Mouse (Mus musculus) liver, embryonic 15.5 days (tissue): ENCODE measurements around the gene Ghdc. TPM values are rescaled to one million over a fixed set of nuclear protein-coding genes. Genes with fewer than 3 reads are reported as not detected.

Experiments used
- ATAC-seq: fragments of 200-750 bp; cut with Nextera tagmentation; 2 replicates; pipeline ENCODE4 v1.8.0; 2017; ENCODE audit warnings: moderate number of reproducible peaks, mild to moderate bottlenecking, moderate library complexity; ENCODE audit not compliant: insufficient read depth
- H3K27ac ChIP-seq: fragments of 300-500 bp; sonication (generic); replicated peaks from 2 replicates; pipeline ENCODE4 v1.5.1; 2015; ENCODE audit warnings: mild to moderate bottlenecking, inconsistent platforms
- H3K27me3 ChIP-seq: fragments of 300-500 bp; sonication (generic); 2 replicates; pipeline ENCODE4 v1.6.1; 2015; ENCODE audit warnings: mild to moderate bottlenecking, inconsistent platforms
- H3K36me3 ChIP-seq: fragments of 300-500 bp; sonication (generic); replicated peaks from 2 replicates; pipeline ENCODE4 v1.6.1; 2015; ENCODE audit warnings: moderate library complexity, mild to moderate bottlenecking, inconsistent platforms
- H3K4me1 ChIP-seq: fragments of 300-500 bp; sonication (generic); replicated peaks from 2 replicates; pipeline ENCODE4 v1.6.1; 2015; ENCODE audit warnings: inconsistent platforms
- H3K4me2 ChIP-seq: fragments of 300-500 bp; sonication (generic); 2 replicates; pipeline ENCODE4 v1.6.1; 2015; ENCODE audit warnings: moderate library complexity, mild to moderate bottlenecking, inconsistent platforms
- H3K4me3 ChIP-seq: fragments of 300-500 bp; sonication (generic); replicated peaks from 2 replicates; pipeline ENCODE4 v1.5.1; 2015; ENCODE audit warnings: mild to moderate bottlenecking, inconsistent platforms
- H3K9ac ChIP-seq: fragments of 300-500 bp; sonication (generic); 2 replicates; pipeline ENCODE4 v1.6.1; 2015; ENCODE audit warnings: moderate library complexity, mild to moderate bottlenecking, inconsistent platforms
- H3K9me3 ChIP-seq: fragments of 300-500 bp; sonication (generic); replicated peaks from 2 replicates; pipeline ENCODE4 v1.6.1; 2016; ENCODE audit warnings: inconsistent platforms
- WGBS: fragments of 180-500 bp; shearing (Covaris S2); methylation state at CpG from one replicate; pipeline ENCODE4 v1.1.7; 2015; ENCODE audit warnings: mixed read lengths; ENCODE audit not compliant: insufficient replicate concordance; 5-methylcytosine and 5-hydroxymethylcytosine counted together
- polyA plus RNA-seq: library from polyadenylated mRNA; unstranded; fragments of >200 nt; fragmentation: Nextera tagmentation; extraction: Ambion mirVana; gene quantifications from 2 replicates; pipeline ENCODE4 v1.2.1, GENCODE M21; 2015

Ghdc gene
- polyA plus RNA-seq, 1 experiment from 2014 or later = 1.5 TPM

DNA sequence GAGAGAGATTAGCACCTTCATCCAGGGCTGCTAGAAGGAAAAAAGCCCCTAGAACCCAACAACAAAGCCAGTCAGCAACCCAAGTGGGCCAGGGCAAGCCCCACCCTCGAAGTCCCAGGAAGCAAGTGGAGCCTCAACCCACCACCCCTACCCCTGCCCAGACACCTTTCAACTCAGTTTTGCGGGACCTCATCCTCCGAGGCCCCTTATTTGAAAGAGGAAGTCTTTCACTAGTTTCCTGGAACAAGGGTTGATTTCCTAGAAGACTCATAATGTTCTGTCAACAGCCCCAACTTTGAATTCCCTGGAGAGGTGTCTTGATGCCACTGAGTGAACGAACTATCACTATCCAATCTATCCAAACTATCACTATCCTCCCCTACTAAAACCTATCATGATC lies 40.8 kb downstream of the Ghdc start:
- H3K27me3 ChIP-seq = no peaks in the 10 kb centered on the region
- H3K27ac ChIP-seq = no peak overlapping the region
- H3K4me3 ChIP-seq = no peak overlapping the region
- peaks cover 67% of the 10 kb centered on the region for H3K36me3 ChIP-seq
- ATAC-seq = no peak
- H3K4me2 ChIP-seq = no peak overlapping the region
- no peaks in the 10 kb centered on the region for H3K9me3 ChIP-seq
- no peak overlapping the region for H3K9ac ChIP-seq
- H3K4me1 ChIP-seq = peaks cover 74% of the 10 kb centered on the region
- WGBS = 32% methylated on average over 4 of the region's 4 CpGs

DNA sequence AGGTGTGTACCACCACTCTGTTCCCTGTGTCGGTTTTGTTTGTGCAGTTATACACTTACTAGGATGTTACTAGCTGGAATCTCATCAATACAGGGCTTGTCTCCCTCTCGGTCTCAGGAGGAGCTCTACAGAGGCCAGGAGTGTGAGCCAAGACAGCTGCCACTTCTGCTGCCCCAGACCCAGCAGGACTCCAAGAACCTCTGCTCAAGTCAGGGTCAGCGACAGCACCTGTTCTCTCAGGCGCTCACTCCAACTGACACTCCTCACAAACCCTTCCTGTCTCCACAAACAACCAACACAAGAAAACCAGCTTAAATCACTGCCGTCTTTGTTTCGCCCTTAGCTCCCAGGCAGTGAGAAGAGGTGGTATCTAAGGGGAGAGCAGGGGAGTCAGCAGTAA lies 42.2 kb downstream of the Ghdc start:
- Histone ChIP-seq H3K27me3 (no peaks in the 10 kb centered on the region), H3K4me2 (no peak overlapping the region), H3K36me3 (peaks cover 64% of the 10 kb centered on the region), H3K9ac (no peak overlapping the region), H3K4me1 (peaks cover 73% of the 10 kb centered on the region), H3K27ac (no peak overlapping the region), H3K9me3 (no peaks in the 10 kb centered on the region), H3K4me3 (no peak overlapping the region)
- WGBS = 79% methylated on average over 6 of the region's 6 CpGs
- ATAC-seq = no peak

- peaks cover 73% of the 10 kb centered on the region for H3K4me1 ChIP-seq
- WGBS = 86% methylated on average over 3 of the region's 3 CpGs
- H3K27ac ChIP-seq = no peak overlapping the region
Observed at GRCm38 (mm10) chr11:100727201-100727600, 43.6 kb downstream of the Ghdc start.

GRCm38 (mm10) chr11:100724919-100725512 lies 45.7 kb downstream of the Ghdc start:
- Histone ChIP-seq H3K4me1 (peaks cover 73% of the 10 kb centered on the region), H3K4me3 (no peak overlapping the region), H3K9ac (0 out of 2 replicates have a peak overlapping the region, but pooled peaks have one; percentile 19)

More at GRCm38 (mm10) chr11:100727201-100727600, 43.6 kb downstream of the Ghdc start:
- no peak overlapping the region for H3K4me3 ChIP-seq
- H3K4me2 ChIP-seq = no peak overlapping the region
- no peaks in the 10 kb centered on the region for H3K27me3 ChIP-seq
- H3K9ac ChIP-seq = no peak overlapping the region
- peaks cover 51% of the 10 kb centered on the region for H3K36me3 ChIP-seq
- no peaks in the 10 kb centered on the region for H3K9me3 ChIP-seq
- no peak for ATAC-seq

GRCm38 (mm10) chr11:100722493-100723028 lies 48.2 kb downstream of the Ghdc start:
- Histone ChIP-seq H3K9me3 (no peaks in the 10 kb centered on the region), H3K27me3 (no peaks in the 10 kb centered on the region), H3K36me3 (peaks cover 45% of the 10 kb centered on the region), H3K4me3 (no peak overlapping the region), H3K4me1 (peaks cover 62% of the 10 kb centered on the region), H3K9ac (peak overlapping the region; percentile 45; the same call in 1 of the 2 replicates), H3K27ac (peak overlapping the region; percentile 75), H3K4me2 (peak overlapping the region; percentile 40)
- 23% methylated on average over 2 of the region's 2 CpGs for WGBS
- ATAC-seq = no peak

More at GRCm38 (mm10) chr11:100724919-100725512, 45.7 kb downstream of the Ghdc start:
- H3K4me2 ChIP-seq = peak overlapping the region; percentile 25; the same call in 1 of the 2 replicates
- H3K36me3 ChIP-seq = peaks cover 43% of the 10 kb centered on the region
- no peaks in the 10 kb centered on the region for H3K9me3 ChIP-seq
- H3K27ac ChIP-seq = peak overlapping the region; percentile 53
- WGBS = 13% methylated on average over 5 of the region's 5 CpGs
- H3K27me3 ChIP-seq = no peaks in the 10 kb centered on the region
- peak; percentile 39; the same call in 1 of the 2 replicates for ATAC-seq

DNA sequence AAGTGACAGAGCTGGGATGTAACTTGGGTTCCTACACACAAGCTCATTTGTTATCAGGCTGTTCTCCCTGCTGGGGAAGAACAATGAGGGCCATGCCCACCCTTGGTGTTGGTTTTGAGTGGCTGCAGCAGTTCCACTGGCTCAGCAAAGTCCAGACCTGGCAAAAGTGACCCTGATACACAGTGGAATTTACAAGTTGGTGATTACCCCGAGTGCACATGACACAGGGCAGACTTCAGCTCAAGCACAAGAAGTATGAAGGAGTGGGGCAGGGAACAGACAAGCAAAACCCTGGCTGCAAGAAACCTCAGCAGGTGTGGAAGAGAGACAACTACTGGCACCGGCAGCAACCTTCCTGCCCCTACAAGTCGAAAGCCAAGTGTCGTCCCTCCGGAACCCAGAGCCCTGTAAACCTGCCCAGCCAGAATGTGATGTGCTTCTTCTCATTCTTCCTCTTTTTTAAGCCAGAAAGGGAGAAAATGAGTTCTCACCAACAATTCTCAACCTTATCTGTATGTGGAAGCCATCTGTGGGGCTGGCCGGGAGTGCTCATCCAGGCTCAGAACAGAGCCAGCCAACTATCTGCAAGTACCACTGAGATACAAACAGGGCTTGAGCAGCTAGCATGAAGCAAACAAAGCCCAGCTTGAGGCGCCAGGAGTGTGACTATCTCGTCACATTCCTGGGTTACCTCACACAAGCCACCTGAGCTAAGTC lies 48.8 kb downstream of the Ghdc start:
- Histone ChIP-seq H3K4me2 (peak overlapping the region; percentile 40), H3K4me3 (no peak overlapping the region), H3K36me3 (peaks cover 47% of the 10 kb centered on the region), H3K27ac (peak overlapping the region; percentile 75), H3K9me3 (no peaks in the 10 kb centered on the region), H3K9ac (peak overlapping the region; percentile 45; the same call in 1 of the 2 replicates), H3K4me1 (peaks cover 56% of the 10 kb centered on the region), H3K27me3 (no peaks in the 10 kb centered on the region)
- WGBS = 17% methylated on average over 8 of the region's 8 CpGs
- no peak for ATAC-seq

- WGBS = 22% methylated on average over 4 of the region's 4 CpGs
- peak overlapping the region; percentile 75 for H3K27ac ChIP-seq
- no peaks in the 10 kb centered on the region for H3K9me3 ChIP-seq
- ATAC-seq = no peak
- no peaks in the 10 kb centered on the region for H3K27me3 ChIP-seq
- peak overlapping the region; percentile 40; the same call in 1 of the 2 replicates for H3K4me2 ChIP-seq
- peaks cover 53% of the 10 kb centered on the region for H3K36me3 ChIP-seq
- no peak overlapping the region for H3K4me3 ChIP-seq
- H3K9ac ChIP-seq = no peak overlapping the region
- H3K4me1 ChIP-seq = peaks cover 56% of the 10 kb centered on the region
Observed at GRCm38 (mm10) chr11:100721254-100721653, 49.5 kb downstream of the Ghdc start.

DNA sequence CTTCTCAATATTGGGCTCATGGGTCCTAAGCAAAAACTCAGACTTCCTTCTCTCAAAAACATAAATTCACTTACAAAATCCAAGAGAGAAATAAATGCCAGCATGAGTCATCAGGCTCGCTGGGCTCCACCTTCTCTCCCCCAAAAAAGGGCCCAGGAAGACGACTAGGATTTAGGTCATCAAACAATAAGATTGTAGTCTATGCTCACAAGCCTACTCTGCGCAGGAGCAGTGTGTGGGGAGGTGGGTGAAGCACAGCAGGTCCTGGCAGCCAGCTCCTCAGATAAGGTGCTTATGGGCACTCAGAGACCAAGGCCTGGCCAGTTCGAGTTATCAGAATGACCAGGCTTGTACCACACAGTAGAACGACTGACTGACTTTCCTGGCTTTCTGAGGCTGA lies 50.4 kb downstream of the Ghdc start:
- 37% methylated on average over 5 of the region's 5 CpGs for WGBS
- no peaks in the 10 kb centered on the region for H3K27me3 ChIP-seq
- peaks cover 59% of the 10 kb centered on the region for H3K36me3 ChIP-seq
- no peak overlapping the region for H3K4me3 ChIP-seq
- ATAC-seq = no peak
- no peaks in the 10 kb centered on the region for H3K9me3 ChIP-seq
- no peak overlapping the region for H3K4me2 ChIP-seq
- H3K27ac ChIP-seq = peak overlapping the region; percentile 45; the same call in 1 of the 2 replicates
- H3K9ac ChIP-seq = no peak overlapping the region
- peaks cover 54% of the 10 kb centered on the region for H3K4me1 ChIP-seq

GRCm38 (mm10) chr11:100719893-100720292 lies 50.9 kb downstream of the Ghdc start:
- Histone ChIP-seq H3K9ac (no peak overlapping the region), H3K36me3 (peaks cover 59% of the 10 kb centered on the region), H3K4me1 (peaks cover 52% of the 10 kb centered on the region)

DNA sequence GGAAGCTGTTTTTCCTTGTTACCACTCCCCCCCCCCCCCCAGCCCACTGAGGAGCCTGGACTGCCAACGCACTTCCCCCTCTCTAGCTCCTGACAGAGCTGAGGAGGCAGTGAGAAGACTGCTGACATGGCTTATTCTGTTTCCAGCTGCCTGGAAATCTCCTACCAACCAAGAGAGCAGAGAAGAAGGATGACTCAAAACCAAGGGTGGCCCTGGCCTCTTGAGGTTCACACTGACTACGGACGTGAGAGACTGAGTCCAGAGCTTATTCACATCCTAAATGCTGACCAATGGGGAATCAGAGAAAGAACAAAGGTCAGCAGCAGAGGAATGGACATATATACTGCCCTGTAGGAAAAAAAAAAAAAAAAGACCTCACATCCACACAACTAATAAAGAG lies 51.4 kb downstream of the Ghdc start:
- ATAC-seq = peak; percentile 25; the same call in 1 of the 2 replicates
- 81% methylated on average over 3 of the region's 3 CpGs for WGBS
- H3K27ac ChIP-seq = 0 out of 2 replicates have a peak overlapping the region, but pooled peaks have one; percentile 45

More at GRCm38 (mm10) chr11:100719893-100720292, 50.9 kb downstream of the Ghdc start:
- Histone ChIP-seq H3K4me3 (no peak overlapping the region), H3K27ac (peak overlapping the region; percentile 45; the same call in 1 of the 2 replicates), H3K4me2 (no peak overlapping the region), H3K27me3 (no peaks in the 10 kb centered on the region), H3K9me3 (no peaks in the 10 kb centered on the region)
- no peak for ATAC-seq
- WGBS = 83% methylated on average over 11 of the region's 11 CpGs

DNA sequence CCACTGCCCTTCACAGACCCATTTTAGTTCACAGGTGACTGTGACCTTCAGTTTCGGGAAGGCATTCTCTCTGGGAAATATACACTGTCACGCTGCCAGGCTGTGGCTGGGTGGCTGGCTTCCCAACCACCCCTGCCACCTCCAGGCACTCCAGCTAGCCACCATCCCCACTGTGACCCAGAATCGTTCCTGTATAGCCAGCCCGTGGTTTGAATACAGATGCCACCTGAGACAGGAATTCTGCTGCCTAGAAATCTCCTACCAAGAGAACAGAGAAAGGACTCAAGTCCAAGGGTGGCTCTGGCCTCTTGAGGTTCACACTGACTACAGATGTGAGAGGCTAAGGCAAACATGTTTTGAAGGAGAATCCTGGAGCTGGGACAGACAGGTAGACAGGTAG lies 51.9 kb downstream of the Ghdc start:
- H3K27ac ChIP-seq = 0 out of 2 replicates have a peak overlapping the region, but pooled peaks have one; percentile 0
- no peaks in the 10 kb centered on the region for H3K9me3 ChIP-seq
- no peaks in the 10 kb centered on the region for H3K27me3 ChIP-seq
- H3K9ac ChIP-seq = no peak overlapping the region
- H3K4me2 ChIP-seq = no peak overlapping the region
- peaks cover 54% of the 10 kb centered on the region for H3K4me1 ChIP-seq
- 90% methylated on average over 4 of the region's 4 CpGs for WGBS
- ATAC-seq = no peak
- H3K4me3 ChIP-seq = no peak overlapping the region
- peaks cover 61% of the 10 kb centered on the region for H3K36me3 ChIP-seq

More for the DNA sequence above, 51.4 kb downstream of the Ghdc start:
- H3K4me1 ChIP-seq = peaks cover 52% of the 10 kb centered on the region
- no peak overlapping the region for H3K4me2 ChIP-seq
- no peak overlapping the region for H3K9ac ChIP-seq
- H3K27me3 ChIP-seq = no peaks in the 10 kb centered on the region
- no peaks in the 10 kb centered on the region for H3K9me3 ChIP-seq
- H3K36me3 ChIP-seq = peaks cover 61% of the 10 kb centered on the region
- no peak overlapping the region for H3K4me3 ChIP-seq
